ENCODE assay signal across 17 mouse cellular contexts in genomic region chr14:95998356-95998755, GRCm38 (mm10).
"Had no signal": no experiment of that assay in that cellular context is flagged by ENCODE, and none has a peak within 500 bp of the region (broad histone marks: within the 10 kb centered on the region; RNA-seq: fewer than 3 reads in every experiment).

No protein-coding gene starts in this region.

- H3K27me3 ChIP-seq: kidney, embryonic 15.5 days; liver, embryonic 15.5 days; midbrain, embryonic 12.5 days had no signal

- H3K9me3 ChIP-seq: kidney, embryonic 15.5 days; limb, embryonic 10.5 days; liver, embryonic 15.5 days; midbrain, embryonic 12.5 days had no signal

- ATAC-seq: intestine, embryonic 16.5 days had no signal

- H3K4me3 ChIP-seq: kidney, embryonic 15.5 days; left cerebral cortex, adult 2 months; limb, embryonic 10.5 days; liver, embryonic 15.5 days; midbrain, embryonic 12.5 days had no signal

- H3K27ac ChIP-seq: kidney, embryonic 15.5 days; left cerebral cortex, adult 2 months; limb, embryonic 10.5 days; liver, embryonic 15.5 days; midbrain, embryonic 12.5 days had no signal

- DNase-seq: kidney, adult 2 months; kidney, postnatal 25 days; lung, embryonic 14.5 days; lung, postnatal 10 days; lung, postnatal 4 days; retina, postnatal 1 day; right cerebral cortex, postnatal 4 days; spleen, adult 18-20 months; thymus, adult 2 months; thymus, postnatal 25 days had no signal

- H3K9ac ChIP-seq: kidney, embryonic 15.5 days; liver, embryonic 15.5 days; lung, embryonic 14.5 days; midbrain, embryonic 12.5 days had no signal

- H3K4me1 ChIP-seq: kidney, embryonic 15.5 days; limb, embryonic 10.5 days; liver, embryonic 15.5 days; midbrain, embryonic 12.5 days had no signal

- H3K36me3 ChIP-seq: kidney, embryonic 15.5 days; limb, embryonic 10.5 days; liver, embryonic 15.5 days; midbrain, embryonic 12.5 days had no signal

- H3K4me2 ChIP-seq: kidney, embryonic 15.5 days; liver, embryonic 11.5 days; liver, embryonic 15.5 days; lung, embryonic 14.5 days; midbrain, embryonic 12.5 days had no signal
